Mouse (Mus musculus) midbrain, postnatal 0 days (tissue): ENCODE results near the gene Dgkh. TPM values are rescaled to one million over a fixed set of nuclear protein-coding genes. Genes with fewer than 3 reads are reported as not detected.

Source experiments
- ATAC-seq: fragments of 200-750 bp; cut with Nextera tagmentation; 2 replicates; pipeline ENCODE4 v1.8.0; 2017; ENCODE audit warnings: moderate number of reproducible peaks, mild to moderate bottlenecking, moderate TSS enrichment, moderate library complexity; ENCODE audit not compliant: low FRiP score
- DNase-seq: peaks from one replicate; pipeline ENCODE4 v3.0.0-alpha.2; 2015; ENCODE audit warnings: low spot score
- H3K27ac ChIP-seq: fragments of 300-500 bp; sonication (generic); 2 replicates; pipeline ENCODE4 v1.5.1; 2014; ENCODE audit warnings: low read depth, mild to moderate bottlenecking, low read length, mixed read lengths
- H3K27me3 ChIP-seq: fragments of 300-500 bp; sonication (generic); 2 replicates; pipeline ENCODE4 v1.6.1; 2014; ENCODE audit warnings: low read length, control low read depth, mixed read lengths; ENCODE audit not compliant: insufficient read depth
- H3K36me3 ChIP-seq: fragments of 300-500 bp; sonication (generic); 2 replicates; pipeline ENCODE4 v1.6.1; 2014; ENCODE audit warnings: low read length, control low read depth, mixed read lengths; ENCODE audit not compliant: insufficient read depth
- H3K4me1 ChIP-seq: fragments of 300-500 bp; sonication (generic); 2 replicates; pipeline ENCODE4 v1.6.1; 2014; ENCODE audit warnings: mild to moderate bottlenecking, control low read depth, antibody characterized with exemption, low read length, mixed read lengths; ENCODE audit not compliant: insufficient read depth
- H3K4me2 ChIP-seq: fragments of 300-500 bp; sonication (generic); 2 replicates; pipeline ENCODE4 v1.6.1; 2014; ENCODE audit warnings: low read depth, mild to moderate bottlenecking, low read length, mixed read lengths; ENCODE audit not compliant: poor library complexity, severe bottlenecking
- H3K4me3 ChIP-seq: fragments of 300-500 bp; sonication (generic); 2 replicates; pipeline ENCODE4 v1.5.1; 2014; ENCODE audit warnings: low read depth, mild to moderate bottlenecking, low read length, moderate library complexity
- H3K9ac ChIP-seq: fragments of 300-500 bp; sonication (generic); replicated peaks from 2 replicates; pipeline ENCODE4 v1.6.1; 2014; ENCODE audit warnings: mild to moderate bottlenecking, low read length, moderate library complexity, mixed read lengths; ENCODE audit not compliant: poor library complexity, severe bottlenecking
- H3K9me3 ChIP-seq: fragments of 300-500 bp; sonication (generic); 2 replicates; pipeline ENCODE4 v1.6.1; 2016; ENCODE audit warnings: low read length, control low read depth
- CTCF ChIP-seq: IDR thresholded peaks from 2 replicates; pipeline ENCODE4 v1.5.1; 2016; ENCODE audit warnings: antibody characterized with exemption, mild to moderate bottlenecking
- WGBS: fragments of 180-500 bp; shearing (Covaris S2); extraction: QIAGEN DNeasy Blood & Tissue Kit; methylation state at CpG from one replicate; pipeline ENCODE4 v1.1.7; 2014; 5-methylcytosine and 5-hydroxymethylcytosine counted together
- polyA plus RNA-seq: library from polyadenylated mRNA; unstranded; fragments of >200 nt; fragmentation: Nextera tagmentation; extraction: Ambion mirVana; gene quantifications from 2 replicates; pipeline ENCODE4 v1.2.1, GENCODE M21; 2015
- total RNA-seq: library from RNA; depleted of rRNA; stranded (reverse); fragments of >200 nt; gene quantifications from 2 replicates; pipeline ENCODE4 v1.2.3, GENCODE M21; 2014

Dgkh gene
- total and polyA plus RNA-seq, 2 experiments from 2014 or later, result 2.8 to 15.3 TPM

DNA sequence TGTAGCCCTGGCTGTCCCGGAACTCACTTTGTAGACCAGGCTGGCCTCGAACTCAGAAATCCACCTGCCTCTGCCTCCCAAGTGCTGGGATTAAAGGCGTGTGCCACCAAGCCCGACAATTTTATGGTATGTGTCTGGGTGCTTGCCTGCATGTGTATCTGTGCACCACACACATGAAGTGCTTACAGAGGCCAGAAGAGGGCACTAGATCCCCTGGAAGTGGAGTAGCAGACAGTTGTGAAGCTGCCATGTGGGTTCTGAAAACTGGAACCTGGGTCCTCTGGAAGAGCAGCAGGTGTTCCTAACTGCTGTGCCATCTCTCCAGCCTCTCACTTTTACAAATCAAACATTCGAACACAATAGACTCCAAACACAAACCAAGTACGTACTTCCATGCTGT is 178.9 kb downstream of the Dgkh start:
- Histone ChIP-seq H3K27ac (no peak overlapping the region), H3K27me3 (no peaks in the 10 kb centered on the region), H3K4me1 (no peaks in the 10 kb centered on the region), H3K4me3 (no peak overlapping the region), H3K9ac (no peak overlapping the region), H3K36me3 (peaks cover 5% of the 10 kb centered on the region; the same call in 1 of the 2 replicates), H3K9me3 (no peaks in the 10 kb centered on the region), H3K4me2 (no peak overlapping the region)
- TF ChIP-seq CTCF, result peak; percentile 22; the same call in 1 of the 2 replicates
- no peak for DNase-seq
- WGBS, result 94% methylated on average over 6 of the region's 6 CpGs
- no peak for ATAC-seq

DNA sequence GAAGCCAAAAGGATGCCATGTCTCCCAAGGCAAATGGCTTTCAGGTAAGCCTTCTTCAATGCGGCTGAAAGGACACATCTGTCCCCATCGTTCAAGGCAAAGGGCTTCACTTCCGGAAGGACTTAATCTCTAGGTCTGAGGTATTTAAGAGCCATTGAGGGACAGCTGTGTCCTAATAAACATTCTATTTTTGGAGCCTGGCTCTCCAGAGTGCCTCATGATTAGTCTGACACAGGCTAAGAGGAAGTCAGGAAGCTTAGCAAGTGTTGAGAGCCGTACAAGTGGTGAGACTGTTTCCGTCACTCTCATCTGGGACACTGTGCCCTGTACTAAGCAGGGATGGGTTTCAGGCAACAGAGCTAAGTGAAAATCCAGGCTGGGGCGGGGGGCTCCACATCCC is 183.8 kb downstream of the Dgkh start:
- Histone ChIP-seq H3K9ac (no peak overlapping the region), H3K27ac (no peak overlapping the region), H3K9me3 (no peaks in the 10 kb centered on the region), H3K4me2 (no peak overlapping the region), H3K27me3 (no peaks in the 10 kb centered on the region; the same call in 1 of the 2 replicates), H3K36me3 (no peaks in the 10 kb centered on the region), H3K4me1 (no peaks in the 10 kb centered on the region), H3K4me3 (no peak overlapping the region)
- ATAC-seq (no peak), DNase-seq (no peak)
- 84% methylated on average over 6 of the region's 6 CpGs for WGBS
- no peak for TF ChIP-seq CTCF

DNA sequence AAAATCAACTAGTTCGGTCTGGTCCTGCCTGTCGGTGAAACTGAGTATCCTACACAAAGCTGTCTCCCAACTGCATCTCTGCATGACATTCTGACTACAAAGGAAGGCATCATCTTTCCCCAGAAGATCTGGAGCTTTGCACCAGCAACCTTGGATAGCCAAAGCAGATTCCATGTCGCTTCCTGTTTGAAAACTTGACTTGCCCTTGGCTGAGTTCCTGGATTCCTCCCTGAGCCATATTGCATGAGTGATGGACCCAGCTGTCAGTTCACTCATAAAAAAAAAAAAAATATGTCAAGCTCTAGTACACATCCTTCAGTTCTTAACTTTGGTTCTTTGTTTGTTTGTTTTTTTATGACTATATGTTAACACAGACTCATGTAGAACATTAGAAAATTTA is 191.3 kb downstream of the Dgkh start:
- Histone ChIP-seq H3K4me1 (no peaks in the 10 kb centered on the region), H3K4me3 (no peak overlapping the region), H3K27me3 (no peaks in the 10 kb centered on the region; the same call in 1 of the 2 replicates), H3K36me3 (no peaks in the 10 kb centered on the region), H3K27ac (no peak overlapping the region), H3K4me2 (no peak overlapping the region), H3K9me3 (no peaks in the 10 kb centered on the region), H3K9ac (no peak overlapping the region)
- no peak for TF ChIP-seq CTCF
- ATAC-seq, result no peak
- DNase-seq, result peak; percentile 25
- WGBS, result 82% methylated on average over 3 of the region's 3 CpGs

DNA sequence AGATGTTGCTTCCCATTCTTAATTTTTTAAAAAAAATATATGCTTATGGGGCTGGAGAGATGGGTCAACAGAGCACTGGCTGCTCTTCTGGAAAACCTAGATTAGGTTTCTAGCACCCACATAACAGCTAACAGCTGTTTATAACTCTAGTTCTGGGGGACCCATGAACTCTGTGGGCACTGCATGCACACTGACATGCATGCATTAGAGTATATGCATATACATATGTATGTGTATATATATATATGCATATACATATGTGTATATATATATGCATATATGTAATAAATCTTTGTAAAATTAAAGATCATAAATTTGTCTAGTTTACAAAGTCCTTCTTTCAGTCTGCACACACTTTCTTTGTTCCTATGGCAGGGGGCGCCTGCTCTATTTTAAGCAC is 192.8 kb downstream of the Dgkh start:
- no peaks in the 10 kb centered on the region for H3K9me3 ChIP-seq
- H3K27ac ChIP-seq, result no peak overlapping the region
- H3K4me1 ChIP-seq, result no peaks in the 10 kb centered on the region
- H3K36me3 ChIP-seq, result no peaks in the 10 kb centered on the region
- no peaks in the 10 kb centered on the region for H3K27me3 ChIP-seq
- no peak for ATAC-seq
- no peak for DNase-seq
- no peak for TF ChIP-seq CTCF
- 96% methylated on average over 1 of the region's 1 CpGs for WGBS
- H3K4me2 ChIP-seq, result no peak overlapping the region
- no peak overlapping the region for H3K4me3 ChIP-seq
- no peak overlapping the region for H3K9ac ChIP-seq

DNA sequence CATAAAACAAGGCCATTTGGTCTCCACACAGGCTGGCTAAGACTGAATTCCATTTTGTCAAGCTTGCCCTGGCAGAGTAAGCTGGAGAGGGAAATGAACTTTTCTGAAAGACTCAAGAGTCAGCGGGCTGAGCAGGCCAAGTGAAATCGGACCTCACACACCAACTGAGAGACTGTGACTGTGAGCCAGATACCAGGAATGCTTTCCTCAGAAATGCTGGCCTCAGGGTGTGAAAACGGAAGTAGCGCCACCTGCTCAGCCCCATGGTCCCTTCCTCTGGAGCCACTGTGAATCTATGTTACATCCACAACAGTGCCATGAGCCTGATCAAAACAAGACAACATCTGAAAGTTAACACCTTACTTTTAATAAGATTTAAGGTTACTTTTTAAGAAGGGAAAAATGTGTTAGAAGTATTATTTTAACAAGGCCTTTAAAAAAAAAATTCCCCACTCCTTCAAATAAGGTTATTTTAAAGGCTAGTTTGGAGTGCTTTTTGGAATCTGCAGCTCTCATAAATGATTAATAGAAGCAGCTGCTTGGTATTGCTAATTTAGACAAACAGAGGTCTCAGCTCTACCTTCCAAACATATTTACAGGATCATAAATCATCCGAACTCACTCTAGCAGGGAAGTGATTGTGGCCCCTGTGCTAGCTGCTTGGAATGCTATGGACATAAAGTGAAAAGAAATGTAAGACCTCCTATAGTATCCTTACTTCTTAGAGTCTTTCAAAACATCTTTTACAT is 193.8 kb downstream of the Dgkh start:
- no peak overlapping the region for H3K9ac ChIP-seq
- no peak overlapping the region for H3K4me3 ChIP-seq
- H3K27ac ChIP-seq, result no peak overlapping the region

DNA sequence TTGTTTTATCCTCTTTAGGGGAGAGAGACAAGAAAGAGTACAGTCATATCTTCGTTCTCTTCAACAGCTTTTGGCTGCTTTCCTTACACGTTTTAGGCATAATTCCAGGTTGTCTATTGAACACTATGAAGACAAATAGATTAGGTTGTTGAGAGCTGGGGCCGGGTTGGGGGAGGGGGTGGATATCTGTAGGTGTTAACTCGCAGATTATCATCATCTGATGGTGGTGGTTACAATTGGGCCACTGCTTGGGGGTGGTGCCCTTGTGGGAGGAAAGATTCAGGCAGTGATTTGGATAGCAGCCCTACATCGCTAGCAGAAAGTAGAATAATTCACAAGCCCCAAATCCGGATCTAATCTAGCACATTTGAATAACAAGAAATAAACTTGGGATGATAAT is 195.0 kb downstream of the Dgkh start:
- WGBS, result 16% methylated on average over 6 of the region's 6 CpGs
- H3K27ac ChIP-seq, result peak overlapping the region; percentile 75
- peak; percentile 40 for DNase-seq
- H3K4me1 ChIP-seq, result 0 out of 2 replicates have a peak, but pooled peaks cover 7% of the 10 kb centered on the region
- H3K36me3 ChIP-seq, result no peaks in the 10 kb centered on the region
- H3K4me3 ChIP-seq, result peak overlapping the region; percentile 64
- peak overlapping the region; percentile 53 for H3K9ac ChIP-seq
- TF ChIP-seq CTCF, result no peak
- H3K9me3 ChIP-seq, result no peaks in the 10 kb centered on the region
- ATAC-seq, result no peak
- H3K4me2 ChIP-seq, result peak overlapping the region; percentile 48
- H3K27me3 ChIP-seq, result no peaks in the 10 kb centered on the region

More for the DNA sequence above, 193.8 kb downstream of the Dgkh start:
- Histone ChIP-seq H3K9me3 (no peaks in the 10 kb centered on the region), H3K4me1 (0 out of 2 replicates have a peak, but pooled peaks cover 5% of the 10 kb centered on the region), H3K36me3 (no peaks in the 10 kb centered on the region), H3K27me3 (no peaks in the 10 kb centered on the region), H3K4me2 (no peak overlapping the region)
- ATAC-seq (no peak), DNase-seq (peak; percentile 24)
- WGBS, result 50% methylated on average over 5 of the region's 5 CpGs
- TF ChIP-seq CTCF, result no peak
